ENCODE assay signal across 11 mouse cellular contexts in genomic region chr11:45508566-45508965, GRCm38 (mm10).
DNase-seq lines count a peak whose midpoint lies in the region; ATAC-seq lines count a peak whose summit lies in the region.
"Had no signal": no experiment of that assay in that cellular context is flagged by ENCODE, and none has a peak within 500 bp of the region (broad histone marks: within the 10 kb centered on the region; RNA-seq: fewer than 3 reads in every experiment).

No protein-coding gene starts in this region.

- no peaks in the 10 kb centered on the region for H3K9me3 ChIP-seq in forebrain, embryonic 14.5 days (replicated peaks; ENCODE audit: control insufficient read depth, low read length)
- H3K9me3 ChIP-seq in forebrain, embryonic 11.5 days (ENCODE audit: control insufficient read depth, low read length): no peaks in the 10 kb centered on the region
- H3K9me3 ChIP-seq in kidney, embryonic 14.5 days (ENCODE audit: control insufficient read depth, low read length): peaks cover 4% of the 10 kb centered on the region; the same call in 1 of the 2 replicates
- H3K9me3 ChIP-seq in embryonic facial prominence, embryonic 10.5 days: no peaks in the 10 kb centered on the region
- H3K9me3 ChIP-seq: limb, embryonic 15.5 days had no signal

- H3K27ac ChIP-seq in forebrain, embryonic 14.5 days (ENCODE audit: low read depth, low read length): no peak overlapping the region
- H3K27ac ChIP-seq in forebrain, embryonic 11.5 days (ENCODE audit: low read depth, low read length): no peak overlapping the region
- no peak overlapping the region for H3K27ac ChIP-seq in kidney, embryonic 14.5 days (ENCODE audit: low read depth, low read length)
- H3K27ac ChIP-seq in embryonic facial prominence, embryonic 10.5 days (replicated peaks): peak overlapping the region; percentile 10; the same call in 1 of the 2 replicates
- H3K27ac ChIP-seq: limb, embryonic 15.5 days had no signal

- DNase-seq in forebrain, embryonic 14.5 days (ENCODE audit: low spot score): peak; percentile 25
- no peak for DNase-seq in forebrain, embryonic 11.5 days (ENCODE audit: low spot score)
- DNase-seq in kidney, adult 11 months: no peak
- DNase-seq in 3T3-L1 (ENCODE audit: low read depth, low spot score): peak; percentile 2
- no peak for DNase-seq in embryonic facial prominence, embryonic 10.5 days (ENCODE audit: low spot score)
- no peak for DNase-seq in lung, postnatal 4 days
- DNase-seq: thymus, adult 18-20 months had no signal

- no peaks in the 10 kb centered on the region for H3K4me1 ChIP-seq in forebrain, embryonic 14.5 days (ENCODE audit: control insufficient read depth, insufficient read depth, low read length)
- no peaks in the 10 kb centered on the region for H3K4me1 ChIP-seq in forebrain, embryonic 11.5 days (replicated peaks; ENCODE audit: control insufficient read depth, insufficient read depth, low read length)
- no peaks in the 10 kb centered on the region for H3K4me1 ChIP-seq in kidney, embryonic 14.5 days (ENCODE audit: control insufficient read depth, insufficient read depth, low read length)
- H3K4me1 ChIP-seq in embryonic facial prominence, embryonic 10.5 days: peaks cover 11% of the 10 kb centered on the region

- H3K27me3 ChIP-seq in forebrain, embryonic 14.5 days (replicated peaks; ENCODE audit: control insufficient read depth, insufficient read depth, low read length): no peaks in the 10 kb centered on the region
- H3K27me3 ChIP-seq in forebrain, embryonic 11.5 days (ENCODE audit: control insufficient read depth, insufficient read depth, low read length): no peaks in the 10 kb centered on the region
- H3K27me3 ChIP-seq in kidney, embryonic 14.5 days (ENCODE audit: control insufficient read depth, insufficient read depth, low read length): no peaks in the 10 kb centered on the region
- H3K27me3 ChIP-seq in embryonic facial prominence, embryonic 10.5 days (replicated peaks; ENCODE audit: low read depth, poor library complexity, severe bottlenecking): no peaks in the 10 kb centered on the region
- H3K27me3 ChIP-seq: limb, embryonic 15.5 days had no signal

- H3K36me3 ChIP-seq in forebrain, embryonic 14.5 days (ENCODE audit: control insufficient read depth, insufficient read depth, low read length): no peaks in the 10 kb centered on the region
- H3K36me3 ChIP-seq in forebrain, embryonic 11.5 days (ENCODE audit: control insufficient read depth, insufficient read depth, low read length): no peaks in the 10 kb centered on the region
- no peaks in the 10 kb centered on the region for H3K36me3 ChIP-seq in kidney, embryonic 14.5 days (ENCODE audit: control insufficient read depth, insufficient read depth, low read length)
- no peaks in the 10 kb centered on the region for H3K36me3 ChIP-seq in embryonic facial prominence, embryonic 10.5 days (replicated peaks)
- H3K36me3 ChIP-seq: limb, embryonic 15.5 days had no signal

- no peak overlapping the region for H3K4me2 ChIP-seq in forebrain, embryonic 14.5 days (ENCODE audit: low read length)
- H3K4me2 ChIP-seq in forebrain, embryonic 11.5 days (ENCODE audit: low read depth, low read length, severe bottlenecking): no peak overlapping the region
- H3K4me2 ChIP-seq in kidney, embryonic 14.5 days (replicated peaks; ENCODE audit: low read depth, low read length): no peak overlapping the region
- H3K4me2 ChIP-seq: limb, embryonic 15.5 days had no signal

- WGBS in forebrain, embryonic 14.5 days: 67% methylated on average over 4 of the region's 4 CpGs
- 65% methylated on average over 4 of the region's 4 CpGs for WGBS in forebrain, embryonic 11.5 days
- WGBS in kidney, embryonic 14.5 days: 24% methylated on average over 4 of the region's 4 CpGs
- WGBS in embryonic facial prominence, embryonic 10.5 days: 63% methylated on average over 4 of the region's 4 CpGs

- H3K4me3 ChIP-seq in forebrain, embryonic 14.5 days (ENCODE audit: low read depth, low read length): no peak overlapping the region
- no peak overlapping the region for H3K4me3 ChIP-seq in forebrain, embryonic 11.5 days (ENCODE audit: low read depth, low read length)
- H3K4me3 ChIP-seq in kidney, embryonic 14.5 days (ENCODE audit: low read length): no peak overlapping the region
- no peak overlapping the region for H3K4me3 ChIP-seq in embryonic facial prominence, embryonic 10.5 days
- H3K4me3 ChIP-seq: limb, embryonic 15.5 days had no signal

- ATAC-seq in forebrain, embryonic 14.5 days: no peak; the same call in 1 of the 2 replicates
- ATAC-seq in forebrain, embryonic 11.5 days (replicated peaks; ENCODE audit: low FRiP score): no peak
- 0 out of 2 replicates have a peak, but pooled peaks have one; percentile 32 for ATAC-seq in kidney, embryonic 14.5 days (ENCODE audit: low FRiP score, low TSS enrichment)
- ATAC-seq: CD4-positive, CD25-positive, alpha-beta regulatory T cell, adult 4 months; intestine, embryonic 16.5 days had no signal

- H3K9ac ChIP-seq in forebrain, embryonic 14.5 days (ENCODE audit: low read length): no peak overlapping the region
- H3K9ac ChIP-seq in forebrain, embryonic 11.5 days (ENCODE audit: low read length): no peak overlapping the region
- H3K9ac ChIP-seq in kidney, embryonic 14.5 days (ENCODE audit: low read depth, low read length): no peak overlapping the region
- H3K9ac ChIP-seq: limb, embryonic 15.5 days had no signal

Comparison
In these comparisons a context has a peak if more than half of its experiments do, and no peak if none do; other contexts are left out.
1. DNase-seq: peak in forebrain, embryonic 14.5 days (single experiment) and 3T3-L1 (single experiment); none in forebrain, embryonic 11.5 days (single experiment), kidney, adult 11 months (single experiment), embryonic facial prominence, embryonic 10.5 days (single experiment) and lung, postnatal 4 days (0 of 2).